Mouse (Mus musculus): ENCODE results near the gene Krt4. TPM values are rescaled to one million over a fixed set of nuclear protein-coding genes. Genes with fewer than 3 reads are reported as not detected.

The Krt4 gene
- polyA plus RNA-seq, 1 experiment from 2014 or later, result 4.1 TPM

DNA sequence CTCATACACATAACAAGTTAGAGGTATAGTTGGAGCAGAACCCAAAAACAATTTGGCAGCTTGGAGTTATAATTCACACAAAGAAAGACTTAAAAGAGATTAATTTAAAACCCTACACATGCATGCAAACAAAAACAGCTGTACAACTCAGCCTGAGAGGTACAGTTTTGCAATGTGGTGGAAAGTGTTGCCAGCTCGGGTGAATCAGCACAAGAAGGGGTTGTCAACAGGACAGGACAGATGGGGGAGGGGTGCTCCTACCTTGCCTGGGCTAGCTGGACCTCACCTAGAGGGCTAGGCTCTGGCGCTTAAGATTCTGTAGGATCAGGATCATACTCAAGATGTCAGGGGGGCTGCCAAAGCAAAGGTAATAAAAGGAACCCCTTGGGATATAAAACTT, 46.5 kb downstream of the Krt4 start:
- H3K4me3 ChIP-seq, result no peak overlapping the region
- no peaks in the 10 kb centered on the region for H3K4me1 ChIP-seq
- H3K36me3 ChIP-seq, result no peaks in the 10 kb centered on the region
- no peaks in the 10 kb centered on the region for H3K9me3 ChIP-seq
- H3K27me3 ChIP-seq, result peaks cover 4% of the 10 kb centered on the region; the same call in 1 of the 2 replicates
- ATAC-seq (ENCODE audit: low FRiP score, low read depth), result no peak
- H3K4me2 ChIP-seq (replicated peaks), result no peak overlapping the region
- H3K27ac ChIP-seq, result no peak overlapping the region
- H3K9ac ChIP-seq, result no peak overlapping the region
- WGBS, result 58% methylated on average over 2 of the region's 2 CpGs

DNA sequence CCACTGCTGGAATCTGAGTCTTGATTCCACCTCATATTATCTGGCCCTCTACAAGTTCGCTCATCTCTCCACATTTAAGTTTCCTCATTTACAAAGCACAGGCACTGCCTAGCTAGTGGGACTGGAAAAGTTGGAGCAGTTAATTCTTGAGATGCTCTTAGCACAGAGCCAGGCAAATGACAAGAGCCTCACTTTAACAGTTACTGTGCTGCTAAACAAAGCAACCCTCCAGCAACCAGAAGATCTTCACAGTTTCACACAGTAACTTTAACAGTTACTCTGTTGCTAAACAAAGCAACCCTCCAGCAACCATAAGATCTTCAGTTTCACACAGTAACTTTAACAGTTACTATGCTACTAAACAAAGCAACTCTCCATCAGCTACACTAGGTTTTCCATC, 50.2 kb downstream of the Krt4 start:
- H3K27me3 ChIP-seq, result peaks cover 14% of the 10 kb centered on the region; the same call in 1 of the 2 replicates
- 78% methylated on average over 1 of the region's 1 CpGs for WGBS

GRCm38 (mm10) chr15:101873231-101873630, 51.3 kb downstream of the Krt4 start:
- H3K9ac ChIP-seq, result no peak overlapping the region
- H3K4me3 ChIP-seq, result no peak overlapping the region
- 74% methylated on average over 4 of the region's 4 CpGs for WGBS
- H3K36me3 ChIP-seq, result no peaks in the 10 kb centered on the region
- no peaks in the 10 kb centered on the region for H3K9me3 ChIP-seq
- no peaks in the 10 kb centered on the region for H3K4me1 ChIP-seq
- no peak for ATAC-seq (ENCODE audit: low FRiP score, low read depth)
- H3K27me3 ChIP-seq, result peaks cover 23% of the 10 kb centered on the region
- H3K4me2 ChIP-seq (replicated peaks), result no peak overlapping the region
- no peak overlapping the region for H3K27ac ChIP-seq

More for the DNA sequence above, 50.2 kb downstream of the Krt4 start:
- no peak for ATAC-seq (ENCODE audit: low FRiP score, low read depth)
- no peak overlapping the region for H3K4me3 ChIP-seq
- H3K4me1 ChIP-seq, result no peaks in the 10 kb centered on the region
- H3K36me3 ChIP-seq, result no peaks in the 10 kb centered on the region
- H3K4me2 ChIP-seq (replicated peaks), result no peak overlapping the region
- no peak overlapping the region for H3K9ac ChIP-seq
- no peak overlapping the region for H3K27ac ChIP-seq
- no peaks in the 10 kb centered on the region for H3K9me3 ChIP-seq

DNA sequence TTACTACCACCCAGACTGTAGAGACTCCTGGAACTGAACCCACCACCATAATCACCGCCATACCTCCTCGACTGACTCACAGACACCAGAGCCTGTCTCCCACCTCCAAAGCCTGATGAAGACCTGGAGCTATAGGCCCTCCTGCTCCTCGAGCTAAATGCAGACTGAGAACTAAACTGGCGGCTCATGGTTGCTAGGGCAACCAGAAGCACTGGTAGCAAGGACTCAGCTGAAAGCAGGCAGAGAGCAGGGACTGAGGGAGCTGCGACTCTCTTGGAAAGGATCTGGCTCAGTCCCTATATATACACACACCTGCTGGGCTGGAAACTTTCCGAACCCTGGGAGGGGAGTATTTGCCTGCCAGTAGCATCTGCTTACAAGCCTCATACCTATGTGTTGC, 55.1 kb downstream of the Krt4 start, which contains the start of gene Krt77:
Gene Krt77 (minus strand): TSS at position 275 of the 400 bp plus-strand sequence.
- no peak for ATAC-seq (ENCODE audit: low FRiP score, low read depth)
- Histone ChIP-seq H3K27me3 (peaks cover 29% of the 10 kb centered on the region), H3K4me1 (no peaks in the 10 kb centered on the region)

More for the DNA sequence above, 55.1 kb downstream of the Krt4 start, which contains the start of gene Krt77:
- Histone ChIP-seq H3K9me3 (no peaks in the 10 kb centered on the region), H3K4me3 (no peak within 1 kb of the TSS), H3K36me3 (no peaks in the 10 kb centered on the region), H3K4me2 (replicated peaks) (no peak within 1 kb of the TSS), H3K27ac (no peak within 1 kb of the TSS), H3K9ac (no peak within 1 kb of the TSS)
- WGBS, result 38% methylated on average over 6 of the region's 6 CpGs

Small RNA genes lying within 50 kb of the gene (microRNA-seq; reads per million reads assigned to microRNA genes)
- not detected for gene Gm44356

Other genes with a start within 250 kb of the Krt4 start
- not detected in 2 replicates for gene Krt6b, start 244.4 kb downstream of the Krt4 start, polyA plus RNA-seq (2015; fragmentation: Nextera tagmentation; extraction: Ambion mirVana)
- 1.1 and 1.7 TPM in 2 replicates for gene Krt6a, start 230.4 kb downstream of the Krt4 start, polyA plus RNA-seq (2015; fragmentation: Nextera tagmentation; extraction: Ambion mirVana)
- 199 and 235 TPM in 2 replicates for gene Krt5, start 211.8 kb downstream of the Krt4 start, polyA plus RNA-seq (2015; fragmentation: Nextera tagmentation; extraction: Ambion mirVana)
- not detected in 2 replicates for gene Krt71, start 181.6 kb downstream of the Krt4 start, polyA plus RNA-seq (2015; fragmentation: Nextera tagmentation; extraction: Ambion mirVana)
- gene Krt72, start 138.3 kb downstream of the Krt4 start, polyA plus RNA-seq (2015; fragmentation: Nextera tagmentation; extraction: Ambion mirVana), result 0.11 and 0.49 TPM in 2 replicates
- not detected in 2 replicates for gene Krt73, start 122.4 kb downstream of the Krt4 start, polyA plus RNA-seq (2015; fragmentation: Nextera tagmentation; extraction: Ambion mirVana)
- gene Krt2, start 106.6 kb downstream of the Krt4 start, polyA plus RNA-seq (2015; fragmentation: Nextera tagmentation; extraction: Ambion mirVana), result 0.47 and 0.57 TPM in 2 replicates
- gene Krt1, start 73.9 kb downstream of the Krt4 start, polyA plus RNA-seq (2015; fragmentation: Nextera tagmentation; extraction: Ambion mirVana), result 13.3 and 15.8 TPM in 2 replicates
- 0.25 and 0.31 TPM in 2 replicates for gene Krt77, start 55.0 kb downstream of the Krt4 start, polyA plus RNA-seq (2015; fragmentation: Nextera tagmentation; extraction: Ambion mirVana)
- gene Krt76, start 31.8 kb downstream of the Krt4 start, polyA plus RNA-seq (2015; fragmentation: Nextera tagmentation; extraction: Ambion mirVana), result not detected in 2 replicates
- 0.15 and 0.20 TPM in 2 replicates for gene Krt79, start 15.6 kb upstream of the Krt4 start, polyA plus RNA-seq (2015; fragmentation: Nextera tagmentation; extraction: Ambion mirVana)
- 0.06 TPM in 1 of 2 replicates, not detected in the other for gene Krt78, start 29.6 kb upstream of the Krt4 start, polyA plus RNA-seq (2015; fragmentation: Nextera tagmentation; extraction: Ambion mirVana)
- gene Krt8, start 79.7 kb upstream of the Krt4 start, polyA plus RNA-seq (2015; fragmentation: Nextera tagmentation; extraction: Ambion mirVana), result 7.3 and 7.8 TPM in 2 replicates
- 20.9 and 21.2 TPM in 2 replicates for gene Krt18, start 103.4 kb upstream of the Krt4 start, polyA plus RNA-seq (2015; fragmentation: Nextera tagmentation; extraction: Ambion mirVana)
- 118 and 120 TPM in 2 replicates for gene Eif4b, start 149.0 kb upstream of the Krt4 start, polyA plus RNA-seq (2015; fragmentation: Nextera tagmentation; extraction: Ambion mirVana)
- gene Tns2, start 175.7 kb upstream of the Krt4 start, polyA plus RNA-seq (2015; fragmentation: Nextera tagmentation; extraction: Ambion mirVana), result 39.8 and 45.3 TPM in 2 replicates
- 22.9 and 23.2 TPM in 2 replicates for gene Spryd3, start 211.5 kb upstream of the Krt4 start, polyA plus RNA-seq (2015; fragmentation: Nextera tagmentation; extraction: Ambion mirVana)
- 3.9 and 4.4 TPM in 2 replicates for gene Igfbp6, start 219.6 kb upstream of the Krt4 start, polyA plus RNA-seq (2015; fragmentation: Nextera tagmentation; extraction: Ambion mirVana)
- 0.20 and 0.27 TPM in 2 replicates for gene Soat2, start 225.8 kb upstream of the Krt4 start, polyA plus RNA-seq (2015; fragmentation: Nextera tagmentation; extraction: Ambion mirVana)

Data from limb, embryonic 13.5 days (tissue).